Mouse (Mus musculus) lung, embryonic 15.5 days (tissue): ENCODE data around the gene Gm28635. TPM values are rescaled to one million over a fixed set of nuclear protein-coding genes. Genes with fewer than 3 reads are reported as not detected.

Experiments
- polyA plus RNA-seq: library from polyadenylated mRNA; unstranded; fragments of >200 nt; fragmentation: Nextera tagmentation; extraction: Ambion mirVana; gene quantifications from 2 replicates; pipeline ENCODE4 v1.2.1, GENCODE M21; 2015

Gene Gm28635
- polyA plus RNA-seq, 1 experiment from 2014 or later = not detected

Other genes starting within 250 kb of the Gm28635 start
- gene Tfpi, start 201.3 kb downstream of the Gm28635 start, polyA plus RNA-seq = 61.3 and 64.5 TPM in 2 replicates
- 61.5 and 66.0 TPM in 2 replicates for gene Ctnnd1, start 27.3 kb downstream of the Gm28635 start, polyA plus RNA-seq
- gene Btbd18, start 19.0 kb downstream of the Gm28635 start, polyA plus RNA-seq = 0.13 and 0.22 TPM in 2 replicates
- 356 and 375 TPM in 2 replicates for gene Selenoh, start 7.3 kb downstream of the Gm28635 start, polyA plus RNA-seq
- gene Med19, start 361 bp upstream of the Gm28635 start, polyA plus RNA-seq = 37.1 and 38.0 TPM in 2 replicates
- 118 and 121 TPM in 2 replicates for gene Tmx2, start 1.1 kb upstream of the Gm28635 start, polyA plus RNA-seq
- 24.5 and 24.9 TPM in 2 replicates for gene Zdhhc5, start 37.1 kb upstream of the Gm28635 start, polyA plus RNA-seq
- 27.1 and 29.3 TPM in 2 replicates for gene Clp1, start 49.3 kb upstream of the Gm28635 start, polyA plus RNA-seq
- gene Ypel4, start 56.0 kb upstream of the Gm28635 start, polyA plus RNA-seq = 6.3 and 6.6 TPM in 2 replicates
- gene Gm19426, start 65.6 kb upstream of the Gm28635 start, polyA plus RNA-seq = 7.3 and 9.8 TPM in 2 replicates
- 92.3 and 104 TPM in 2 replicates for gene Serping1, start 97.4 kb upstream of the Gm28635 start, polyA plus RNA-seq
- 63.8 and 63.9 TPM in 2 replicates for gene Ube2l6, start 120.8 kb upstream of the Gm28635 start, polyA plus RNA-seq
- 0.20 and 0.27 TPM in 2 replicates for gene Smtnl1, start 144.6 kb upstream of the Gm28635 start, polyA plus RNA-seq
- gene Timm10, start 149.0 kb upstream of the Gm28635 start, polyA plus RNA-seq = 44.3 and 48.0 TPM in 2 replicates
- gene Slc43a1, start 160.8 kb upstream of the Gm28635 start, polyA plus RNA-seq = 15.1 and 15.9 TPM in 2 replicates
- 0.70 and 0.79 TPM in 2 replicates for gene Rtn4rl2, start 208.7 kb upstream of the Gm28635 start, polyA plus RNA-seq